Mouse (Mus musculus) MEL (cell line): Measurements from ENCODE around the gene R3hcc1l. TPM values are rescaled to one million over a fixed set of nuclear protein-coding genes. Genes with fewer than 3 reads are reported as not detected.

ENCODE experiments used
- DNase-seq: peaks from one replicate; pipeline ENCODE4 v3.0.0; 2011; ENCODE audit warnings: low read depth, low spot score
- H3K27ac ChIP-seq: 2 replicates; pipeline ENCODE4 v1.5.1; 2012; ENCODE audit warnings: low read depth, mild to moderate bottlenecking, control low read depth, low read length, moderate library complexity; ENCODE audit not compliant: control insufficient read depth
- H3K27me3 ChIP-seq, 2 experiments: fragments of 150-350 bp in 1 of 2; sonication (generic) in 1 of 2; 2 replicates each; pipeline ENCODE4 v1.6.1; 2012; ENCODE audit warnings: low read length in 2 of 2, mild to moderate bottlenecking in 2 of 2, improper control_type of control experiment in 1 of 2, moderate library complexity in 1 of 2; ENCODE audit not compliant: insufficient read depth in 2 of 2, control insufficient read depth in 1 of 2
- H3K36me3 ChIP-seq, 2 experiments: 2 replicates each; pipeline ENCODE4 v1.6.1; 2012 to 2014; ENCODE audit warnings: low read length in 2 of 2, improper control_type of control experiment in 1 of 2, inconsistent platforms in 1 of 2, mild to moderate bottlenecking in 1 of 2; ENCODE audit not compliant: insufficient read depth in 2 of 2, control insufficient read depth in 1 of 2
- H3K4me1 ChIP-seq, 2 experiments: fragments of 150-350 bp in 1 of 2; sonication (generic) in 1 of 2; 2 replicates each; pipeline ENCODE4 v1.6.1; 2012; ENCODE audit warnings: low read length in 2 of 2, improper control_type of control experiment in 1 of 2, mild to moderate bottlenecking in 1 of 2; ENCODE audit not compliant: insufficient read depth in 2 of 2, control insufficient read depth in 1 of 2
- H3K4me3 ChIP-seq, 2 experiments: fragments of 150-350 bp in 1 of 2; sonication (generic) in 1 of 2; 2 replicates each; pipeline ENCODE4 v1.5.1; 2012; ENCODE audit warnings: low read depth in 2 of 2, low read length in 2 of 2, mild to moderate bottlenecking in 2 of 2, moderate library complexity in 2 of 2, control low read depth in 1 of 2, improper control_type of control experiment in 1 of 2; ENCODE audit not compliant: control insufficient read depth in 1 of 2, insufficient read depth in 1 of 2
- H3K79me2 ChIP-seq: 2 replicates; pipeline ENCODE4 v1.6.1; 2012; ENCODE audit warnings: mild to moderate bottlenecking, low read length, moderate library complexity; ENCODE audit not compliant: control insufficient read depth, poor library complexity, insufficient read depth
- H3K9ac ChIP-seq: 2 replicates; pipeline ENCODE4 v1.6.1; 2012; ENCODE audit warnings: low read depth, mild to moderate bottlenecking, control low read depth, low read length, moderate library complexity; ENCODE audit not compliant: control insufficient read depth, poor library complexity, severe bottlenecking
- H3K9me3 ChIP-seq: fragments of 150-350 bp; sonication (generic); replicated peaks from 2 replicates; pipeline ENCODE4 v1.6.1; 2012; ENCODE audit warnings: mild to moderate bottlenecking, low read length, improper control_type of control experiment, moderate library complexity; ENCODE audit not compliant: insufficient read depth
- CHD2 ChIP-seq: IDR thresholded peaks from 2 replicates; pipeline ENCODE4 v1.6.1; 2011; ENCODE audit warnings: low read length, improper control_type of control experiment
- E2F4 ChIP-seq: IDR thresholded peaks from 2 replicates; pipeline ENCODE4 v1.6.1; 2011; ENCODE audit warnings: low read depth, low read length, improper control_type of control experiment, borderline replicate concordance
- GABPA ChIP-seq: IDR thresholded peaks from 2 replicates; pipeline ENCODE4 v1.6.1; 2012; ENCODE audit warnings: low read depth, mild to moderate bottlenecking, inconsistent platforms, low read length, improper control_type of control experiment, moderate library complexity
- GATA1 ChIP-seq: IDR thresholded peaks from 2 replicates; pipeline ENCODE4 v1.6.1; 2011; ENCODE audit warnings: low read depth, low read length, improper control_type of control experiment
- HCFC1 ChIP-seq: IDR thresholded peaks from 2 replicates; pipeline ENCODE4 v1.6.1; 2012; ENCODE audit warnings: low read depth, mild to moderate bottlenecking, inconsistent platforms, low read length, improper control_type of control experiment, moderate library complexity
- JUND ChIP-seq: IDR thresholded peaks from 2 replicates; pipeline ENCODE4 v1.6.1; 2011; ENCODE audit warnings: low read depth, mild to moderate bottlenecking, improper control_type of control experiment, low read length
- KAT2A ChIP-seq: conservative IDR thresholded peaks from 2 replicates; pipeline ENCODE4 v1.6.1; 2012; ENCODE audit warnings: low read depth, low read length, improper control_type of control experiment, inconsistent platforms
- MAZ ChIP-seq: IDR thresholded peaks from 2 replicates; pipeline ENCODE4 v1.6.1; 2012; ENCODE audit warnings: low read depth, mild to moderate bottlenecking, inconsistent platforms, low read length, improper control_type of control experiment
- MYB ChIP-seq: IDR thresholded peaks from 2 replicates; pipeline ENCODE4 v1.6.1; 2011; ENCODE audit warnings: mild to moderate bottlenecking, low read depth, low read length, improper control_type of control experiment
- MYC ChIP-seq: IDR thresholded peaks from 2 replicates; pipeline ENCODE4 v1.6.1; 2011; ENCODE audit warnings: low read depth, mild to moderate bottlenecking, low read length, improper control_type of control experiment, moderate library complexity
- NELFE ChIP-seq: IDR thresholded peaks from 2 replicates; pipeline ENCODE4 v1.6.1; 2011; ENCODE audit warnings: low read depth, low read length, improper control_type of control experiment
- NRF1 ChIP-seq: IDR thresholded peaks from 2 replicates; pipeline ENCODE4 v1.6.1; 2014; ENCODE audit warnings: low read depth, mild to moderate bottlenecking, inconsistent platforms, low read length, improper control_type of control experiment, moderate library complexity; ENCODE audit not compliant: poor library complexity, insufficient read depth, severe bottlenecking
- POLR2AphosphoS2 ChIP-seq: IDR thresholded peaks from 2 replicates; pipeline ENCODE4 v1.6.1; 2011; ENCODE audit warnings: low read length, improper control_type of control experiment
- POLR2AphosphoS5 ChIP-seq: IDR thresholded peaks from 2 replicates; pipeline ENCODE4 v1.6.1; 2012; ENCODE audit warnings: low read depth, borderline replicate concordance, mild to moderate bottlenecking, inconsistent platforms, low read length, moderate library complexity, mixed read lengths
- RAD21 ChIP-seq: IDR thresholded peaks from 2 replicates; pipeline ENCODE4 v1.6.1; 2011; ENCODE audit warnings: mild to moderate bottlenecking, low read depth, low read length, improper control_type of control experiment
- SIN3A ChIP-seq: IDR thresholded peaks from 2 replicates; pipeline ENCODE4 v1.6.1; 2012; ENCODE audit warnings: low read length, improper control_type of control experiment, inconsistent platforms
- SMC3 ChIP-seq: IDR thresholded peaks from 2 replicates; pipeline ENCODE4 v1.6.1; 2011; ENCODE audit warnings: low read depth, low read length, improper control_type of control experiment
- TCF12 ChIP-seq: IDR thresholded peaks from 2 replicates; pipeline ENCODE4 v1.6.1; 2014; ENCODE audit warnings: low read depth, mild to moderate bottlenecking, inconsistent platforms, low read length, improper control_type of control experiment, moderate library complexity
- UBTF ChIP-seq: IDR thresholded peaks from 2 replicates; pipeline ENCODE4 v1.6.1; 2012; ENCODE audit warnings: low read depth, mild to moderate bottlenecking, inconsistent platforms, low read length, improper control_type of control experiment, moderate library complexity, borderline replicate concordance; ENCODE audit not compliant: insufficient read depth
- USF1 ChIP-seq: IDR thresholded peaks from 2 replicates; pipeline ENCODE4 v1.6.1; 2014; ENCODE audit warnings: low read depth, mild to moderate bottlenecking, inconsistent platforms, low read length, improper control_type of control experiment, moderate library complexity
- ZMIZ1 ChIP-seq: IDR thresholded peaks from 2 replicates; pipeline ENCODE4 v1.6.1; 2012; ENCODE audit warnings: low read depth, mild to moderate bottlenecking, inconsistent platforms, low read length, improper control_type of control experiment, moderate library complexity
- polyA plus RNA-seq, 2 experiments: library from polyadenylated mRNA; stranded (reverse) in 1 of 2; unstranded in 1 of 2; fragments of >175 nt in 1 of 2; fragments of >200 nt in 1 of 2; gene quantifications; 2 replicates each; pipeline versions ENCODE4 v1.2.1 to v1.2.4; 2012; ENCODE audit warnings: low replicate concordance in 2 of 2, low read depth in 1 of 2; ENCODE audit not compliant: insufficient read length in 2 of 2, insufficient read depth in 1 of 2, missing spikeins in 1 of 2
- total RNA-seq: library from RNA; depleted of rRNA; stranded (reverse); fragments of 300-350 nt; gene quantifications from 2 replicates; pipeline ENCODE4 v1.2.3, GENCODE M21; 2012

Gene R3hcc1l
- total and polyA plus RNA-seq, 3 experiments: 14.8 to 119 (median 21.5) TPM

GRCm38 (mm10) chr19:42540649-42541048 lies 22.1 kb downstream of the R3hcc1l start:
- no peaks in the 10 kb centered on the region for H3K27me3 ChIP-seq
- peaks cover 11 to 13% of the 10 kb centered on the region in 2 experiments for H3K4me1 ChIP-seq
- H3K9me3 ChIP-seq: no peaks in the 10 kb centered on the region
- H3K9ac ChIP-seq: no peak overlapping the region
- peaks cover 41% of the 10 kb centered on the region for H3K79me2 ChIP-seq
- DNase-seq: no peak
- H3K27ac ChIP-seq: no peak overlapping the region
- TF ChIP-seq POLR2AphosphoS5 (no peak), CHD2 (no peak), NELFE (no peak), USF1 (no peak), RAD21 (no peak), MYC (no peak), HCFC1 (no peak), POLR2AphosphoS2 (no peak), ZMIZ1 (no peak), UBTF (no peak), SIN3A (no peak), MAZ (no peak)
- peaks cover 0 to 20% of the 10 kb centered on the region in 2 experiments; a peak in 3 of 4 replicates for H3K36me3 ChIP-seq
- H3K4me3 ChIP-seq: no peak overlapping the region

DNA sequence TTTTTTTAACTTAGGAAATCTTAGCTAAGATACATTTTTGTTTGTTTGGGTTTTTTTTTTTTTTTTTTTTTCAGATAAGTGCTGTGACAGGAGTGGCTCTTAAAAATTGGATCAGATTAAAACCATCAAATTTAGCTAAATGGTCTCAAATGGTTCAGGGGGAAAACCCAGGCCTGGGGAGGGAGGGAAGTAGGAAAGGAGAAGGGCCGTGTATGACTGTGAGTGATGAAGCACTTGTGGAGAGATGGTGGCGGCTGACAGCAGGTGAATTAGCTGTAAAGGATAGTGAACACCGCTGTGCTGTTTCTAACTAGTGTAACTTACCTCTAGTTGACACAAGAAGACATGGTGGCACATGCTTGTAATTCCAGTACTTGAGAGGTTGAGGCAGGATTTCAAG lies 40.1 kb downstream of the R3hcc1l start:
- peaks cover 15% of the 10 kb centered on the region for H3K79me2 ChIP-seq
- H3K36me3 ChIP-seq: peaks cover 3 to 5% of the 10 kb centered on the region in 2 experiments; a peak in 3 of 4 replicates
- no peak overlapping the region for H3K4me3 ChIP-seq
- no peaks in the 10 kb centered on the region for H3K27me3 ChIP-seq
- TF ChIP-seq GATA1 (no peak), MYB (no peak), SIN3A (no peak), JUND (no peak), E2F4 (no peak), SMC3 (no peak), USF1 (no peak), MAZ (no peak), CHD2 (no peak), NRF1 (no peak), GABPA (no peak), TCF12 (no peak), KAT2A (no peak)
- no peaks in the 10 kb centered on the region for H3K9me3 ChIP-seq
- H3K27ac ChIP-seq: no peak overlapping the region
- no peak for DNase-seq
- no peak overlapping the region for H3K9ac ChIP-seq
- H3K4me1 ChIP-seq: peaks cover 0 to 4% of the 10 kb centered on the region in 2 experiments; a peak in 2 of 4 replicates
